Mouse (Mus musculus): ENCODE results near the gene Unc93a2.
"Not testable (repeated sequence)": the region's sequence is repeated elsewhere in the genome, so short reads cannot be mapped to it uniquely, and the experiment has no call there.

The Unc93a2 gene

DNA sequence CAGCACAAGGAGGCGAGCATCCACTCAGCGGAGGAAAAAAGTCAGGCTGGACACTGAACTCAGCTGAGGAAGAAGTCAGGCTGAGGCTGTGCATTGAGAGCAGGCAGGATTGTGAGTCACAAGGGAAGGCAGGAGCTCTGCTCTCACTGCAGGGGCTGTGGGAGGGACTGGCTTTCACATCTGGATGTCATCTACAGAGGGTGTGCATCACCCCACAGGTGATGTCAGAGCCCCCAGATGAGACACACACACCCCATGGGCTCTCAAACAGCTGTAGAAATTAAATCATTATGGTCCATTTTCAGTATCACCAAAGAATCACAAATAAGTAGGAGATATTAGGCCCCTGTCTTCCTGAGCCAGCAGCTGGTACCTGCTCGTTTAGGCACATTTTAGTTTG, at the start of gene Unc93a2:
Gene Unc93a2 (minus strand): TSS at position 101 of the 400 bp plus-strand sequence.
- not testable (repeated sequence) for DNase-seq (ENCODE audit: low spot score)

DNA sequence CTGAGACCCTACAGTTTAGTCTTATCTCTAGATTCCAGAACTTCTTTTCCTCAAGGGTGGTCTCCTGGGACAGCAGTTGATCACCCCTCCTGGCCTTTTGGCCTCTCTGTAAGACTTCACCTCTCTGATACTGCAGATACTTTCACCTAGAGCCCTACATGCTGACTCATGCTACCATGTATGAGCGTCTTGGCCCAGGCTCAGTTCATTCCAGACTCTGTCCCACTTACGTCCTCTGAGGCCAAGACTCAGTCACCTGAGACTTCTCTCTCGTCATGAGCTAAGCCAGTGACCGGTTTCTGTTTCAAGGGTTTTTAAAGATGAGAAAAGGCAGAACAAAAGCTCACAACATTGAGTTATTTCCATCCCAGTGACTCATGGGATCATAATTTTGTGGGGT, 48.9 kb upstream of the Unc93a2 start:
- DNase-seq (ENCODE audit: low spot score), result not testable (repeated sequence)

DNA sequence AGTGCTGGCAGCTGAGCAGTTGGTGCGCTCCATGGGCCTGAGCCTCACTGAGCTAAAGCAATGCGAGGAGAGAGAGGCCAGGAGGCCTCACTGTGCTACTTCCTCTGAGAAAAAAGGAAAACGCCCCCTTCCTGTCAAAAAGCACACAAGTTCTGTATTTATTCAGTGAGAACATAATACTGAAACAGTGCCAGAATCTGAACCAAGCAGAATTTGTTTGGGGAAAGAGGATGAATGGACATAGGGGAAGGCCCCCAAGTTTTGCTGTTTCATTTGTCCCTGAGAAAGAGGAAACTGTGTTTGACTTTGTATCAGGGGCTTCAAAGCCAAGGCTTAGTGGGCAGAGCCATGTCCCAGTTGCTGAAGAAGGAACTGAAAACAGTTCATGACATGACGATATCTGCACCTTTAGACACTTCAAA, 45.0 kb upstream of the Unc93a2 start:
- not testable (repeated sequence) for DNase-seq (ENCODE audit: low spot score)

DNA sequence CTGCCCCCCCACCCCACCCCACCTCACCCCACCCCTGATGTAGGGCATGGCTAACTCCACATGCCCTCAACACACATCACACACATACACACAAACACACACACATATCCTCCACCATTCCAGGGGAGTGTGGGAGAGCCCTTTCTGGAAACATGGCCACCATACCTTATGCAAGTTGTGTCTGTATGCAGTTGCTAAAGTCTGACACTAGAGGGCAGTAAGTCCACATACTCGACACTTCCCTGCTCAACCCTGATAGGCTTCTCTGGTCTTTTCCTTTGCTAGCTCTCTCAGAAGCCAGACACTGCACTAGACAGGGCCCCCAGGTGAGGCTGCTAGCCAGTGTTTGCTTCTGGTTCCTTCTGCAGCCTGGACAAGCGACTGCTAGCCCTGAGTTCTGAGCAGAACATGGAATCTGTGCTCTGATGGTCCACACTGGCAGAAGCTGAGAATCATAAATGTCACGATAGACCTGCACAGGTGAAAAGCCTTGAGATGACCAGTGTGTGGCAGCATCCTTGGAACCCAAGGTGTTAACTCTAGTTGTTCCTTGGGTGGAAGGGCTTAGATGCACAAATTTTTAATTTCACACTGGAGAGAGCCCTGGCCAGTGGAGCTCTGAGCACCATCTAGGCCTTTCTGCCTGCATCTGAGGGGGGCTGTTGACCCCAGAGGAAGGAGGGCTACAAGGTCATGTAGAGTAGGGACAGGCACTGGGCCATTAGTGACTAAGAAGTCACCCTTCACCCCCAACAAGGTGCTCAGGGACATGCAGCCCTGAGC, 35.1 kb upstream of the Unc93a2 start:
- not testable (repeated sequence) for DNase-seq (ENCODE audit: low spot score)

DNA sequence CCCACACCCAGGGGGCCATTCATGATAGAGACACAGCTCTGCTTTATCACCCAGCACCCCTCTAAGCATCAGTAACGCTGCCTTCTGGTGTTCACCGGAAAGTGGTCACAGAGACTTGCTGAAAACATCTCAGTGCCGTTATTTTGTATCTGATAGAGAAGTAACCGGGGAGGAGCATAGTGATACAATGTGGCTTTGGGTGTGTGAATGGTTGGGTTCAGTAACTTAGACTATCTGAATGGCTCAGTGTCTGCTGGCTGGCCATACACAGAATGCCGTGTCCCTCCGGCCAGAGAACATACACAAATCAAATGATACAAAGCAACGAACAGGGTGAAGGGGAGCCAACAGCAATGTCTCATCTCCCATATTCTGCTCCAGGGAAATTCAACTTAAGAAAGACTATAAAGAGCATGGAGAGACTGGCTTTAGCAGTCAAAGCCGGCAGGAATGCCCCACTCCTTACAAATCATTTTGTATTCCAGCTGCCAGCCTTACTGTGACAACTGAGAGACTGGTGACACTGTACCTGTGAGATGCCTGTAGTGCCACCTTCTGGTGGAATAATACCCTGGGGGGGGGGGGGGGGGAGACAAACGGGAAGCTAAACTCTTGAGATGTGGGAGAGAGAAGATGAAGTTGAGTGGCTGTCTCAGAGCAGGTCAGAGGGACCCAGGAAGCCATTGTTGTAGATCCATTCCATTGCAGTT, 29.5 kb upstream of the Unc93a2 start:
- not testable (repeated sequence) for DNase-seq (ENCODE audit: low spot score)

DNA sequence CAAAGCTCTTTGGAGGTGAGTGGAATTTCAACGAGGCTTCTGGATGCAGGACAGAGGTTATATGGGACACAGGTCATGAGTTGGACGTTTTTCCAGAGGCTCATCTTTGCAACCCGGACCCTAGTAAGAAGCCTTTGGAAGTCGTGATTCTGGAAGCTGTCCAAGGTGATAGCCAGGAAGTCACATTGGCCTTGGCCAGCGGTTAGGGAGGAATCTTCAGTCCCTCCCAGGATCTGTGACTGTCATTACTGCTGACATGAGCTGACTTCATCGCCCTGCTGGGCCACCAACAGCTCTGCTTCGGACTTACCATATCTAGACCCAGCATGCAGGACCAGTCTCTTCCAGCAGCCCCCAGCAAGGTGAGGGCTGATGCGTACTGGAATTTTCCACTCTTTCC, 28.1 kb upstream of the Unc93a2 start:
- not testable (repeated sequence) for DNase-seq (ENCODE audit: low spot score)

DNA sequence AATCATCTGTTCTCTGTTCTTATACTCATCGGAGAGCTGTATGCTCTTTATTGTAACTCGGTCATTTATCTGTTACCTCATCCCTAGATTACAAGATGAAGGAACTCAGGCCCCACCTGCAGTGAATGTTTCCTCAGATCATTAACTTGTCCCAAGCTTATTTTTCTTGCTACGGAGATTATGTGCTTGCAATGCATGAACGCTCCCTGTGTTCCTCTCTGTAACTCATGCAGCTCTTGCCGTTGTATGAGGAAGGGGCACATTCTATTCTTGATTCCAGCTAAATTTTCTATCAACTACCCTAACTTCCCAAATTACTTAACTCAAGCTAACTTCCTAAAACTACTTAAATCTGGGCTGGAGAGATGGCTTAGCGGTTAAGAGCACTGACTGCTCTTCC, 14.5 kb upstream of the Unc93a2 start:
- not testable (repeated sequence) for DNase-seq (ENCODE audit: low spot score)

DNA sequence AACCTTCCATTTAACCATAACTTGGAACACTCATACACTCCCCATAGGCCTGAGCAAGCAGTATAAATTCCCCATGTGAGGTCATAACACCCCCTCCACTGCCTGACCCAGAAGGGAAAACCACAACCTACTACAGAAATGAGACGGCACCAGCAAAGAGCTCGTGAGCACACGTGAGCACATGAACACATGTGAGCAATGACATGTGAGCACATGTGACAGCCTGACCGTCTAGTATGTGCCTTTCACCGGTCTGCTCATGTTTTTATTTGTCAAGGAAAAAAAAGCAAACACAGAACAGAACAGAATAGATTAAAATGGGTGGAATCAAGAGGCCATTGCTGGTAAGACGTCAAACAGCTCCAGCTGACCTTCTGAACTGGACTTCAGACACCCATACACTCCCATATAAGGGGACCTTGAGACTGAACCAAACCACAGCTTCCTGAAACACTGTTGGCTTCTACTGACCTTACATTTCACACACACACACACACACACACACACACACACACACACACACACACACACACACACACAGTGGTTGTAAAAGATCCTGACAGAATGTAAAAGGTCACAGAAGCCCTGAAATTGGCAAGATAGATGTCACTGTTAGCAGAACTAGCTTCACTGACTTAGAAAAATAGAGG, 13.1 kb upstream of the Unc93a2 start:
- DNase-seq (ENCODE audit: low spot score), result not testable (repeated sequence)

DNA sequence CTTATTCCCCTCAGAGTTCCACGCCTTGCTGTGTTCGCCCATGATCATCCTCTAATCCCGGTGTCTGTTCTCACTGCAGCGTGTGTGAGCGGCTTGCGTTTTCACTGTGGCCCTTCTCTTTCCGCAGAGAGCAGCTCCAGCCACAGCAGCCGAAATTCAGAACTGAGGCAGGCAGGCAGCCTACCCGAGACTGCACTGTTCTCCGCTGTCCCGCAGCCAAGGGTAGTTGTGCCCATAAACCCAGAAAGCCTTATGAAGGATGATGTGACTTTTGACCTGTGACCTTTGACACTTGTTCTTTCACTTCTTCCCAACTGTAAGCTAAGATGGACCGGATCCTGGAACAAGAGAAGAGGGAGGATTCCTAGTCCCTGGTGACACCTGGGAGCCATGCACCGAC, 11.8 kb upstream of the Unc93a2 start:
- not testable (repeated sequence) for DNase-seq (ENCODE audit: low spot score)

DNA sequence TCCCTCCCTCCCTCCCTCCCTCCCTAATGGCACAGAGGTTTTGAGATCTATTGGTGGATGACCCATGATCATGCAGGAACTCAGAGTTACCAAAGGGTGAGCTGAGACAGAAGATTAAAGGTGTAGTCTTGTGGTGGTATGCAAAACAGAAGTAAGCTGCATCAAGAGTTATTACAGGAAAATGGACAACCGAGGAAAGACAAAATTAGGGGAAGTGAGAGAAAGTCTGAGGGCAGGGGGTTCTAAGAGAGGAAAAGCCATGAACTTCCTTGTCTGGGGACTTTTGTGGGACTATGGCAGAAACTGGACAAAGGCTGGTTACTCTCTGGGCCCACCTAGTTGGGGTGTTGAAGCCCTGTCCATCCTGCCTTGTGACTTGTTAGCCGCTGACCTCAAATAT, 11.0 kb upstream of the Unc93a2 start:
- DNase-seq (ENCODE audit: low spot score), result not testable (repeated sequence)

DNA sequence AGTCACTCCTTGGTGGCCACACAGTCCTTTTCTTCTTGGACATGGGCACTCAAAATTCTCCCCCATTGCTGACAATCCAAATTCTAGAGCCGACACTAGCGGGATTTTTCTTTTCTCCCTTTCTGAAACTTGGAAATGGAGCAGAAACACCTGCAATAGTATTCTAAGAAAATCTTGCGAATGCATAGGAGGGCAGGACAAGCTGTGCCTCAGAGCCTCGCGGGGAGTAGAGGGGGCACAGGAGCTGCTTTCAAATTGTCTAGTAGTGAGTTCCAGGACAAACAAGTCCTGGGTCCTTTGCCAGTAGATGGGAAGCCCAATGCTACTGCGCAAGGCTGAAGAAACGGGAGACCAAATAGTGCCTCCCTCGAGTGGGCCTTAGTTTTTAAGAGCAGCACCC, 10.4 kb upstream of the Unc93a2 start:
- DNase-seq (ENCODE audit: low spot score), result not testable (repeated sequence)

DNA sequence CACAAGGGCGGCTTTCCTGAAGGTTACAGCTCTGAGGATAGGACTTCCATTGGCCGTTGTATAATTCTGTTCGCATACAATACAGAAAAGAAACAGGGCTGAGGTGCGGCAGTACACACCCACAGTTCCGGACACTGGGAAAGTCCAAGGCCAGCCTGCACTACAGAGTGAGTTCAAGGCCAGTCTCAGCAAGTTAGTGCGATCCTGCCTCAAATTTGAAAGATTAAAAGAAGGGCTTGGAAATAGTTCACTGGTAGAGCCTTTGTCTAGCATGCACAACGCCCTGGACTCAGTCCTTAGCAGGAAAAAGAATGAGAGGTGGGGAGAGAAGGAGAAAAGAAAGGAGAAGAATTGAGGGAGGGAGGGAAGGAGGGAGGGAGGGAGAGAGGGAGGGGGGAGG, 9.9 kb upstream of the Unc93a2 start:
- DNase-seq (ENCODE audit: low spot score), result not testable (repeated sequence)

DNA sequence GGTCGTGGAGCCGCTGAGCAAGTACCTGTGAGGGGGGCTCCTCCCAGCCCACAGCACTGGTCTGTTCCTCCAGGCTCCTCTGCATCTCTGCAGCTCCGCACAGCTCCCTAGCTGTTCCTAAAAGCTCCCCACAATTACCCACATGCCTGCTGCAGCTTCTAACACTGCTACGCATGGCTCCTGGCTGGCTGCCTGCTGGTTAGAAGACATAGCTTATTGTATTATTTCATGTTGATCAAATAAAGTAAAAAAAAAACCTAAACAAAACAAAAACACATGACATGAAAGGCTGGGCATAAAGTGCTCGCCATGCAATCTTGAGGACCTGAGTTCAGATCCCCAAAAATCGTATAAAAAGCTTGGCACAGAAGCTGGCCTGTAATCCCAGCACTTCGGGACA, 4.6 kb upstream of the Unc93a2 start:
- not testable (repeated sequence) for DNase-seq (ENCODE audit: low spot score)

DNA sequence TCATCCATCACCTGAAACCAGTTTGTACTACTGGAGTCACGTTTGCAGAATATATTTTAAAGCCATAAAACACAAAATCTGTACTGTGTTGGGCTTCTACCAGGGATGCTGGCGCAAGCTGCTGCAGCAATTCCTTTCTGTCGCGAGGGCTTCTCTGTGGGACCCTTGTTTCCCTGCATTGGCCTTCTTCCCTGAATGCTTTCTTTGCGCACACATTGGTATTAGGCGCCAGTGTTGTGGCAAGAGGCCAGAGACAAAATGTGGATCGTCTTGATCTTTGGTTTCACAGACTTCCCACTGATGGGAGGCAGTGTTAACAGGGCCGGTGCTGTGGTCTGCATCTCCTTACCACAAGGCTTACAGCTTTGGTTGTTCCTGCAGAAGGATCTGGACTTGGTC, 3.7 kb upstream of the Unc93a2 start:
- DNase-seq (ENCODE audit: low spot score), result not testable (repeated sequence)

DNA sequence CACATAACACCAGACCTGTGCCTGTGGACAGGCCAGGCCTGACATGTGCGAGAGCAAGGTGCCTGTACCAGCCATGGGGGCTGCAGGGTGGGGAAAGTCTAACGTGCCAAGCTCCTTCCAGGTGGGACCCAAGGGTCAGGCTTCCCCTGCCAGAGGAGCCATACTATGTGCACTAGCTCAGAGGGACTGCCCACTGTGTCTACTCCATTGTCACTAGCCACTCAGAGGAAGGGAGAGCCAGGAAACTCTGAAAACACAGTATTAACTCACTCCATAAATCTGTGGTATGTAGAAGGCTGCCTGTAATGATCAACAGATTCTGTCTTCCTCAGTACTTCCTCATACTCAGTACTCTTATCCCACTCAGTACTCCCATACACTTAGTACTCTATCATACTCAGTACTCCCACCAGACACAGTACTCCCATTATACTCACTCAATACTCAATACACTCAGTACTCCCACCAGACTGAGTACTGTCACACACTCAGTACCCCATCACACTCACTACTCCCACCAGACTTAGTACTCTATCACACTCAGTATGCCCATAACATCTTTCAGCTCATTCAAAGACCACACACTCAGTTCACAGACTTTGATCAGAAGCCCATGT, 3.2 kb upstream of the Unc93a2 start:
- not testable (repeated sequence) for DNase-seq (ENCODE audit: low spot score)

DNA sequence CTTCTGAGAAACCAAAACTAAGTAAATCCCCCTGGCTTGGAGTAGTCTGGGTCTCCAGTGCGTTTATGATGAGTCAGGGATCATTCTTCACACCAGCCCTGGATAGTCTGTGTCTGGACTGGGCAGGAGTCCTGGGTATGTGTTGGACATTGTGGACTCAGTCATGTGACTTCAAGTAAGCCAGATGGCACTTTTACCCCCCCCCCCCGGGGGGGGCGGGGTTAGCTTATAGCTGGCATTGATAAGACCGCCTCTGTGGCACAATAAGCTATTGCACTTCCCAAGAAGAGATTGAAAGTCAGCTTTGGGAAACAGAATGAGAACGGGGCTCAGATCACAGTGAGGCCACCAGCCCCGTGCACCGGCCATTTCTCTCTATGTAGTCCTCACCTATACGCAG, 752 bp upstream of the Unc93a2 start:
- DNase-seq (ENCODE audit: low spot score), result not testable (repeated sequence)

DNA sequence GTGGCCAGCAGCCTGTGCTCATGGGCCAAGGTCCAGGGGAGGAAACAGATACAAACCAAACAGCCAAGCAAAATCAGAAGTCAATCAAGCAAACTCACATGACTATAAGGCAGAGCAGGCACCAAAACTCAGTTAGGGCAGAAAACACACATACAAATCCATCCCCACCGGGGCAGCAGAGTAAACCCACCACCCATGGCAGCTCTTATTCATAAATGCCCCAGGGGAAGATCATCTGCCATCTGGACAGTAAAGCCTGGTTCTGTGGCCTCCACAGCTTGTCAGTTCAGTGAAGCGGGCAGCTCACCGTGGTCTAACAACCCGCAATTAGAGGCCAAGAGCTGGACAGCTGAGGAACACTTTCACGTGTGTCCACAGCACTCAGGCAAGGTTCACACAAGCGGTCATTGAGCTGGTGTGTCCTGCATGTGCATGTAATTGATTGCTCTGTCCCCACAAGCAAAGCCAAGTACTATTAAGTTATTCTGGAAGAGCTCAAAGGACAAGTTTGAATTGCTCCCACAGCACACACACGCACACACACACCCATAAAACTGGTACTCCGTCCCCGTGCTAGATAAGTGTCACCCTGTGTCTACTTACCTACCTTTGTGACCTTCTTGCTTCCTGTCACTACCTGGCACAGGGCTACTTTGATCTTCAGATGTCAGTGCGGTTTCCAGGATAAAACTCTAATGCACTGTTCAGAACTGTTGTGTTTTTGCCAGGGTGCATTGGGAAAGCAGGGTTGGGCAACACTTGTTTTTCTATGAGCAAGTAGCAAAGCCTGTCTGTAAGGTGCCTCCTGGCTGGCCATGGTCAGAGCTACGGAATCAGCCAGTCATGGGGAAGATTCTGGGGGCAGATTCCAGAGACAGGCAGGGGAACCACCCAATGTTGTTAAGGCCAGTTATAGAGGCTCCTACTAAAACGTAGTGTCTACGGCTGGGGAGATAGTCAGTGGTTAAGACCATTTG, 1.8 kb downstream of the Unc93a2 start:
- DNase-seq (ENCODE audit: low spot score), result not testable (repeated sequence)

DNA sequence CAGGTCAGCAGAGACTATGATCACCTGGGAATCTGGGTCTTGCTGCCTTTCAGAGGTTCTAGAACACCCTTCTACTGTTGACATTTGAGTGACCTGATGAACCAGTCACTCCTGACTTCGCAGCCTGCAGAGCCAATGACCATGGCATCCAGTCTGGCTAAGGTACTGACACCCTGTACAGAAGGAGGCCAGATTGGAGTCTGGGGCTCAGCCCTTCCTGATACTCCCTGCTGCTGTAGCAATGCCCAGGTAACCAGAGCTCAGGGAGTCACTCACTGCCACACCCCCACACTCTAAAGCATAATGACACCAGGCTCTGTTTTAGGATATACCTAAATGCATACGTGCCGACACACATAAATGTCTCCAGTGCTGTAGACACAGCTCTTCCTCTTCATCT, 2.6 kb downstream of the Unc93a2 start:
- DNase-seq (ENCODE audit: low spot score), result not testable (repeated sequence)

DNA sequence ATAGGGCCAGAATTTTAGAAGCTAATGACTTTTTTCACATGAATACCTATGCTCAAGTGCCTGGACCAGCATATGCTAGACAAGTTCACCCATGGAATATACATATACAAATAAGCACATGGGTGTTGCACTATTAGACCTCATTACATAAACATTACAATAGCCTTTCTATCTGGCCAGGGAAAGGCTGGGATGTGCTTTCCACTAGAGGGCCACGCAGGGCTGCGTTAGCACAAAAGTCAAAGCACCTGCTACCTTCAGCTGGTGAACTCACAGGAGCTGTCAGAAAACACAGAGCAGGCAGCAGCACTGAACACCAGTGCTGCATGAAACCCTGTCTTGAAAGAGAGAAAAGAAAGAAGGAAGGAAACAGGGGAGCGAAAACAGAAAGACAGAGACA, 7.4 kb downstream of the Unc93a2 start:
- not testable (repeated sequence) for DNase-seq (ENCODE audit: low spot score)

DNA sequence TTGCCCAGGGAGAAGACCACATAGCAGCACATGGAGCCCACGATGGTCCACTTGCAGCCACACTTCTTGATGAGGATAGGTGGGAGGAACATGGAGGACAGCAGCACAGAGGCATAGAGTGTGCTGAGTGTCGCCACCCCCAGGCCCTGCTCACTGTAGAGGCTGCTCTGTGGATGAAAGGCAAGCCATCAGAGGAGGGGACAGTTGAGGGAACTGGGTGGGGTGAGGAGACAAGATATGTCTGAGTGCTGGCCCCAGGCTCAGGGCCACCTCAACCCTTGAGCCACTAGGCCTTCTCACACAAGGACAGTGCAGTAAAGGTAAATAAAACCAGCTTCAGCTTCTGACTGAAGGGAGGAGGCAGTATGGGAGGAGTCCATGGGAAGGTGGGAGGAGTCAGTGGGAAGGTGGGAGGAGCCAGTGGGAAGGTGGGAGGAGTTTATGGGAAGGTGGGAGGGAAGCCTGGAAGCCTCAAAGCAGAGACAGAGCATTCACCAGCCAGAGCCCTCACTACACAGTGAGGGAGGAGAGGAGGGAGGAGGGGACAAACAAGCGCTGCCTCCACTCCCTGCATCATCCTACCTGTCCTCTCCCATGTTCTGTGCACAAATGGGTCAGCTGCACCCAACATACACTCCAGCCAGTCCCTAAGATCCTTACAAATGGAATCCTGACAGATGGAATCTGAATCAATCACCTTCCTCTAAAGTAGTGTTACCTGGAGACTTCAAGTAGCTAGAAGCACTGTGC, 8.1 kb downstream of the Unc93a2 start:
- not testable (repeated sequence) for DNase-seq (ENCODE audit: low spot score)

Data from ovary, adult 18-20 months (tissue).